Mouse (Mus musculus) ES-Bruce4 (cell line): ENCODE measurements around the gene Cul9. TPM values are rescaled to one million over a fixed set of nuclear protein-coding genes. Genes with fewer than 3 reads are reported as not detected.
"Not testable (repeated sequence)": the region's sequence is repeated elsewhere in the genome, so short reads cannot be mapped to it uniquely, and the experiment has no call there.

ENCODE experiments used
- H3K27ac ChIP-seq: 2 replicates; pipeline ENCODE4 v1.5.1; 2012; ENCODE audit warnings: low read length, inconsistent platforms; ENCODE audit not compliant: insufficient read depth
- H3K27me3 ChIP-seq: 2 replicates; pipeline ENCODE4 v1.6.1; 2012; ENCODE audit warnings: mild to moderate bottlenecking, low read length, inconsistent platforms; ENCODE audit not compliant: control insufficient read depth, poor library complexity, insufficient read depth, severe bottlenecking
- H3K36me3 ChIP-seq: 2 replicates; pipeline ENCODE4 v1.6.1; 2012; ENCODE audit warnings: inconsistent platforms, mild to moderate bottlenecking, low read length, moderate library complexity; ENCODE audit not compliant: control insufficient read depth, poor library complexity, insufficient read depth, severe bottlenecking
- H3K4me1 ChIP-seq: one replicate; pipeline ENCODE4 v1.8.1; 2011; ENCODE audit warnings: low read length; ENCODE audit not compliant: control insufficient read depth, insufficient read depth
- H3K4me3 ChIP-seq: 2 replicates; pipeline ENCODE4 v1.5.1; 2011; ENCODE audit warnings: low read depth, mild to moderate bottlenecking, low read length
- H3K9ac ChIP-seq: 2 replicates; pipeline ENCODE4 v1.6.1; 2012; ENCODE audit warnings: low read depth, mild to moderate bottlenecking, inconsistent platforms; ENCODE audit not compliant: poor library complexity, severe bottlenecking
- H3K9me3 ChIP-seq: replicated peaks from 2 replicates; pipeline ENCODE4 v1.6.1; 2012; ENCODE audit warnings: mild to moderate bottlenecking, low read length, inconsistent platforms; ENCODE audit not compliant: control insufficient read depth, poor library complexity, insufficient read depth, severe bottlenecking
- CTCF ChIP-seq: IDR thresholded peaks from one replicate; pipeline ENCODE4 v1.8.1; 2011; ENCODE audit warnings: low read depth, low read length
- EP300 ChIP-seq: IDR thresholded peaks from 2 replicates; pipeline ENCODE4 v1.6.1; 2011; ENCODE audit warnings: low read depth, low read length; ENCODE audit not compliant: insufficient read depth
- POLR2A ChIP-seq: IDR thresholded peaks from one replicate; pipeline ENCODE4 v1.8.1; 2011; ENCODE audit warnings: low read length; ENCODE audit not compliant: insufficient read depth
- polyA plus RNA-seq: library from polyadenylated mRNA; stranded (reverse); fragments of >200 nt; gene quantifications from 2 replicates; pipeline ENCODE4 v1.2.4, GENCODE M21; 2011; ENCODE audit warnings: low read depth; ENCODE audit not compliant: missing spikeins, insufficient read depth, insufficient read length

The Cul9 gene
- polyA plus RNA-seq, 1 experiment, result 4.4 TPM

DNA sequence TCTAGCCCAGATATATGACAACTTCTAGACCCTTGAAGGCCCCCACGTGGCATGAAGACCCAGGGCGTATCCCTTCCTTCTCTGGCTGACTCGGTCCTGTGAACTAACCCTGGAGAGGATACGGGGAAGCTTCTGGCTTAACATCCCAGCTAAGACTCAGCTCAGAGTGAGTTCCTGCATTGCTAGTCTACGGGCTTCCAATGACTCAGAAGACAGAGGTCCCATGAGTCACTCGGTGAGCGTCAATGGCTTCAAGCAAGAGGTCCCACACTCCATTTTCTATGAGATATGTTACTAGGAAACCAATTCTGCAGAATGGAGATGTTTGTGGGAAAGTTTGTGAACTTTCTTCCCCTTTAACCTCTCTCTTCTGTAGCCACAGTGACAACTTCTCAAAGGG is 28.3 kb upstream of the Cul9 start:
- Histone ChIP-seq H3K27me3 (no peaks in the 10 kb centered on the region), H3K4me3 (no peak overlapping the region), H3K9me3 (no peaks in the 10 kb centered on the region), H3K36me3 (peaks cover 26% of the 10 kb centered on the region), H3K9ac (no peak overlapping the region), H3K27ac (no peak overlapping the region), H3K4me1 (no peaks in the 10 kb centered on the region)
- no peak for TF ChIP-seq EP300
- TF ChIP-seq POLR2A, result no peak
- TF ChIP-seq CTCF, result no peak

DNA sequence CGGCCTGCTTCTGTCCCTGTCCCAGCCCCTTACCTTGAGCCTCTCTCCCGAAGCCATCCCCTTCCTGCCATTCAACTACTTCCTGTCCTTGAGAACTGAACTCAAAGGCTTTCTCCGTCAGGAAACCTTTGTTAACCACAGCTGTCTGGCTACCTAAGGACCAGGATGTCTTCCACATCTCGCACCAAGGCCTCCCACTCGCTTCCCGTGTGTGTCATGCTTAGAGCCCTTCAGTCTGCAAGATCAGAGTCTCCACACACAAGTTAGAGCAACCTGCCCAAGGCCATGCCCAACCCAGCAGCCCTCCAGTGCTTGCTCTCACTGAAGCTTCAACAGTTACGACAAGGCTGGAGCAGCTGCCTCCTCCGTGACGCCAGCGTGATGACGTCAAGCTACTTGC is 24.8 kb upstream of the Cul9 start:
- no peaks in the 10 kb centered on the region for H3K27me3 ChIP-seq
- H3K9ac ChIP-seq, result no peak overlapping the region
- no peaks in the 10 kb centered on the region for H3K9me3 ChIP-seq
- TF ChIP-seq EP300, result no peak
- no peak for TF ChIP-seq POLR2A
- no peak for TF ChIP-seq CTCF
- peaks cover 10% of the 10 kb centered on the region for H3K36me3 ChIP-seq
- H3K4me3 ChIP-seq, result no peak overlapping the region
- no peak overlapping the region for H3K27ac ChIP-seq
- H3K4me1 ChIP-seq, result no peaks in the 10 kb centered on the region

DNA sequence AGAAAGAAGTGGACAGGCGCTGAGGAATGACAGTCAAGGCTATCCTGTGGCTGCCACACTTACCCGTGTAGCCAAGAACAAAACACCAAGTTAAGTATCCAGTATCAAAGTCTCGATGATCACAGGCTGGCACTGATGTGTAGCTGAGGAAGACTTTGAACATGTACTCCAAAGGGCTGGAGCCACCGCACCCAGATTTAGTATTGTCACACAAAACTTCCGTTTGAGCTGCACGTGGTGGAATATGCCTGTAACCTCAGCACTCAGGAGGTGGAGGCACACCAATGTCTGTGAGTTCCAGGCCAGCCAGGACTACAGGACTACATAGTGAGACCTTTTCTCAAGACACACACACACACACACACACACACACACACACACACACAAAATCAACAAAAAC is 13.0 kb upstream of the Cul9 start:
- Histone ChIP-seq H3K27ac (no peak overlapping the region), H3K4me3 (no peak overlapping the region), H3K9ac (no peak overlapping the region), H3K27me3 (no peaks in the 10 kb centered on the region), H3K4me1 (no peaks in the 10 kb centered on the region), H3K36me3 (no peaks in the 10 kb centered on the region), H3K9me3 (no peaks in the 10 kb centered on the region)
- TF ChIP-seq CTCF, result no peak
- TF ChIP-seq POLR2A, result no peak
- TF ChIP-seq EP300, result no peak

DNA sequence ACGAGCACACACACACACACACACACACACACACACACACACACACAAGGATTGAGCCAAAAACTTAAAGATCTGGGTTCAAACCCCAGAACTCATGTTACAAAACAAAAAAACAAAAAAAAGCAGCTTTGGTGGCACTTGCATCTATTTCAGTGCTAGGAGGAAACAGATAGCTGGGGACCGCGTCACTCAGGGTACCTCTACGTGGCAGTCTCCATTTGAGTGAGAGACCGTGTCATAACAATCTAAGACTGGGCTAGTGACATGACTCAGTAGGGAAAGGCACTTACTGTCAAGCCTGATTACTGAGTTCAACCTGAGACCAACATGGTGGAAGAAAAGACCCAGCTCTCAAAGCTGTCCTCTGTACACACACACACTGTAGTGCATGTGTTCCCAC is 12.0 kb upstream of the Cul9 start:
- peaks cover 3% of the 10 kb centered on the region for H3K4me1 ChIP-seq
- no peak overlapping the region for H3K27ac ChIP-seq

DNA sequence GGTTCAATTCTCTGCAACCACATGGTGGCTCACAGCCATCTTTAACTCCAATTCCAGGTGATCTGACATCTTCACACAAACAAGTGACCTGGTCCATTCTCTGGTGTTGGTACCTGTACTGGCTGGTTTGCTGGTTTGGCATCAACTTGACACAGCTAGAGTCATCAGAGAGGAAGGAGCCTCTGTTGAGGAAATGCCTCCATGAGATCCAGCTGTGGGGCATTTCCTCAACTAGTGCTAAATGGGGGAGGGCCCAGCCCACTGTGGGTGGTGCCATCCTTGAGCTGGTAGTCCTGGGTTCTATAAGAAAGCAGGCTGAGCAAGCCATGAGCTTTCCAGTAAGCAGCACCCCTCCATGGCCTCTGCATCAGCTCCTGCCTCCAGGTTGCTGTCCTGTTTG is 11.1 kb upstream of the Cul9 start:
- not testable (repeated sequence) for H3K4me1 ChIP-seq, H3K9me3 ChIP-seq, H3K27me3 ChIP-seq, H3K36me3 ChIP-seq, H3K27ac ChIP-seq, H3K4me3 ChIP-seq, H3K9ac ChIP-seq

More for the DNA sequence above, 12.0 kb upstream of the Cul9 start:
- Histone ChIP-seq H3K36me3 (no peaks in the 10 kb centered on the region), H3K9ac (no peak overlapping the region), H3K9me3 (no peaks in the 10 kb centered on the region), H3K27me3 (no peaks in the 10 kb centered on the region), H3K4me3 (no peak overlapping the region)
- TF ChIP-seq EP300 (no peak), POLR2A (no peak)

DNA sequence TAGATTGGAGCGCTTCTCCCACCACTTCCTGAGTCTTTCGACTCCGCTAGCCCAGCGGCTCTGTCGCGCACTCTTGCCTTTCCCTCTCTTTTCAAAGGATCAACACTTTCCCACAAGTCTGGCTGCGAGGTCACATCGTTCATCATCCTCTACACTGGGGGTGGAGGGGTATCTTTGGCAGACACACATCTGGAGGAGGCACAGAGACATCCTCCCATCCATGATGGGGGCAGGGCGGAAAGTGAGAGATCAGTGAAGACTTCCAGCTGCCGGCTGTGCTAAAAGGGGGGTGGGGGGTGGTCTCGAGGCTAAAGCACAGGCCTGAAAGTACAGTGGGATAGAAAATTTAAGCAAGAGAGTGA is 10.4 kb upstream of the Cul9 start:
- H3K27me3 ChIP-seq, result no peaks in the 10 kb centered on the region
- H3K36me3 ChIP-seq, result no peaks in the 10 kb centered on the region
- peaks cover 3% of the 10 kb centered on the region for H3K4me1 ChIP-seq
- H3K9ac ChIP-seq, result peak overlapping the region; percentile 19
- H3K27ac ChIP-seq, result 0 out of 2 replicates have a peak overlapping the region, but pooled peaks have one; percentile 2
- H3K4me3 ChIP-seq, result peak overlapping the region; percentile 72
- no peaks in the 10 kb centered on the region for H3K9me3 ChIP-seq
- TF ChIP-seq CTCF, result no peak
- no peak for TF ChIP-seq EP300
- TF ChIP-seq POLR2A, result no peak
